Mouse (Mus musculus): ENCODE data around the gene Slc19a1. TPM values are rescaled to one million over a fixed set of nuclear protein-coding genes. Genes with fewer than 3 reads are reported as not detected.

Slc19a1 gene
- polyA plus RNA-seq, 1 experiment from 2014 or later: 37.5 TPM

DNA sequence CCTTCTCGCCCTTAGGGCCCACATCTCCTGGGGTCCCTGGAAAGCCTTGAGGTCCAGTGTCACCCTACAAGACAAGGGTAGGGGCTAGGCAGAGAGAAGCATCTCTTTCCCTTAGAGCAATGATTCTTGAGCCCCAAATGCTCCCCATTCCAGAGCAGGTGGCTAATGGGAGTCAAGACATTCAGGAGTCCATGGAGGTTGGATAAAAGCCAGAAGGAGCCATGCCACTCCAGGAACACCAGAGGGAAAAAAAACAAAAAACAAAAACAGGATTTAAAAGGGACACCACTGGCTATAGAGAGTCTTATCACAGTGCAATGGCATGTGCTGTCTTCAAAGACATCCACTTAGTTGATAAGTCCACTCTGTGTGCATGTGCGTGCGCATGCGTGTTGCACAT lies 46.4 kb downstream of the Slc19a1 start:
- Histone ChIP-seq H3K9me3 (ENCODE audit: control insufficient read depth, low read length) (no peaks in the 10 kb centered on the region), H3K9ac (replicated peaks; ENCODE audit: low read length) (no peak overlapping the region), H3K4me1 (ENCODE audit: control insufficient read depth, insufficient read depth, low read length) (no peaks in the 10 kb centered on the region), H3K27ac (replicated peaks; ENCODE audit: low read depth, low read length) (no peak overlapping the region), H3K4me3 (replicated peaks; ENCODE audit: low read depth, low read length) (no peak overlapping the region), H3K36me3 (ENCODE audit: control insufficient read depth, insufficient read depth, low read length) (no peaks in the 10 kb centered on the region), H3K27me3 (ENCODE audit: control insufficient read depth, insufficient read depth, low read length) (no peaks in the 10 kb centered on the region), H3K4me2 (ENCODE audit: low read length) (no peak overlapping the region)
- 95% methylated on average over 4 of the region's 4 CpGs for WGBS
- DNase-seq (no peak), ATAC-seq (ENCODE audit: low FRiP score, low TSS enrichment) (no peak)

DNA sequence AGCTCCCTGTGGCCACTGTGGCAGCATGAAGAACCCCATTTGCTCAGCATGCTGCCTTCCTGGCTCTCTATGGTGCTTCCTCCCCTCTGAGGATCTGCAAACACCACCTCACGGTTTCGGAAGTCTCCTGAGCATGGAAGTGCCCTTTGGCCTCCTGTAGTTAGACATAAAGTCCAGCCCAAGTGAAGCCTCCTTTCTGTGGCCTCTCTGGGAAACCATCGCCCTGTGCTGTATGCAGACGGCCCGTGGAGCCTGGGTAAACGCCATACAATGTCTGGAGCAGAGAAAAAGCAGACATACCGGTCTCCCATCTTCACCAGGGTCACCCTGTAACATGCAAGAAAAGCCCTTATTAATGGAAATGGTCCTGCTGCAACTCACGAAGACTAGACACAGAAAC lies 46.9 kb downstream of the Slc19a1 start:
- no peaks in the 10 kb centered on the region for H3K27me3 ChIP-seq (ENCODE audit: control insufficient read depth, insufficient read depth, low read length)
- H3K4me3 ChIP-seq (replicated peaks; ENCODE audit: low read depth, low read length): no peak overlapping the region
- H3K4me2 ChIP-seq (ENCODE audit: low read length): no peak overlapping the region
- H3K36me3 ChIP-seq (ENCODE audit: control insufficient read depth, insufficient read depth, low read length): no peaks in the 10 kb centered on the region
- H3K9me3 ChIP-seq (ENCODE audit: control insufficient read depth, low read length): no peaks in the 10 kb centered on the region
- DNase-seq: no peak
- ATAC-seq (ENCODE audit: low FRiP score, low TSS enrichment): no peak
- H3K27ac ChIP-seq (replicated peaks; ENCODE audit: low read depth, low read length): no peak overlapping the region
- H3K4me1 ChIP-seq (ENCODE audit: control insufficient read depth, insufficient read depth, low read length): no peaks in the 10 kb centered on the region
- WGBS: 89% methylated on average over 8 of the region's 8 CpGs
- H3K9ac ChIP-seq (replicated peaks; ENCODE audit: low read length): no peak overlapping the region

DNA sequence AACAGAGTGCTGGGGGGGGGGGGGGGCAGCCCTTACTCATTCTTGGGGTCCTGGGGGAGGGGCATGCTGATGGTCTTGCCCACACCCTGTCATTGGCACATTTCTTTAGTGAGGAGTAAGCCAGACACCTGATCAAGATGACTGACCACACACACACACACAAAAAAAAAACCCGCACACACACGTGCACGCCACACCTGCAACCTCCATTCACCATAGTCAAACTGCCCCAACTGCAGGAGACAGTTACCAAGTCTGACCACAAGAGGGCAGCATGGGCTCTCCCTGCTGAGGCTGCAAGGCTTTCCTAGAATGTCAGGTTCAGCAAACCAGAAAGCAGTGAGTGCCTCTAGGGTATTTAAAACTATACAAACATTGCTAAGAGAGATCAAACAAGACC lies 50.4 kb downstream of the Slc19a1 start:
- WGBS: 22% methylated on average over 3 of the region's 3 CpGs
- no peaks in the 10 kb centered on the region for H3K4me1 ChIP-seq (ENCODE audit: control insufficient read depth, insufficient read depth, low read length)
- no peak overlapping the region for H3K9ac ChIP-seq (replicated peaks; ENCODE audit: low read length)
- H3K36me3 ChIP-seq (ENCODE audit: control insufficient read depth, insufficient read depth, low read length): no peaks in the 10 kb centered on the region
- H3K4me2 ChIP-seq (ENCODE audit: low read length): no peak overlapping the region
- peak; percentile 87 for DNase-seq
- H3K27me3 ChIP-seq (ENCODE audit: control insufficient read depth, insufficient read depth, low read length): no peaks in the 10 kb centered on the region
- no peak for ATAC-seq (ENCODE audit: low FRiP score, low TSS enrichment)
- H3K9me3 ChIP-seq (ENCODE audit: control insufficient read depth, low read length): no peaks in the 10 kb centered on the region
- H3K27ac ChIP-seq (replicated peaks; ENCODE audit: low read depth, low read length): no peak overlapping the region
- no peak overlapping the region for H3K4me3 ChIP-seq (replicated peaks; ENCODE audit: low read depth, low read length)

DNA sequence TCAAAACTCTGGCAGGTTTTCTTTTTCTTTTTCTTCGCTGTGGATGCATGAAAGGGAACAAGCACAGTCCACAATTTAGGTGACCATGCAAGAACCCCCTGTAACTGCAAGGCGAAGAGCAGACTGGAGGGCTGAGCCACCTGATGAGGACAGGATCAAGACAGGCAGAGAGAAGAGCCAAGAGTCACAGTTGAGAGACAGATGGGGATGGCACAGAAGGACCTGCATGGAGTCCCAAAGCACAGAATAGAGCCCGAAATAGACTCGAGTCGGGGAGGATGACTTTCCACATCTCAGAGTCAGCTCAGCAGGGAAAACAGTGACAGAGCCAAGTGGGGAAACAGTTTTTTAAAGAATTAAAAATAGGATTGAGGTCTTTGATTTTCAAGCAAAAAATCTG lies 50.9 kb downstream of the Slc19a1 start:
- Histone ChIP-seq H3K9me3 (ENCODE audit: control insufficient read depth, low read length) (no peaks in the 10 kb centered on the region), H3K27me3 (ENCODE audit: control insufficient read depth, insufficient read depth, low read length) (no peaks in the 10 kb centered on the region), H3K4me3 (replicated peaks; ENCODE audit: low read depth, low read length) (no peak overlapping the region), H3K4me1 (ENCODE audit: control insufficient read depth, insufficient read depth, low read length) (no peaks in the 10 kb centered on the region), H3K9ac (replicated peaks; ENCODE audit: low read length) (no peak overlapping the region), H3K4me2 (ENCODE audit: low read length) (no peak overlapping the region), H3K27ac (replicated peaks; ENCODE audit: low read depth, low read length) (no peak overlapping the region), H3K36me3 (ENCODE audit: control insufficient read depth, insufficient read depth, low read length) (no peaks in the 10 kb centered on the region)
- no peak for ATAC-seq (ENCODE audit: low FRiP score, low TSS enrichment)
- WGBS: 75% methylated on average over 5 of the region's 5 CpGs
- DNase-seq: no peak

DNA sequence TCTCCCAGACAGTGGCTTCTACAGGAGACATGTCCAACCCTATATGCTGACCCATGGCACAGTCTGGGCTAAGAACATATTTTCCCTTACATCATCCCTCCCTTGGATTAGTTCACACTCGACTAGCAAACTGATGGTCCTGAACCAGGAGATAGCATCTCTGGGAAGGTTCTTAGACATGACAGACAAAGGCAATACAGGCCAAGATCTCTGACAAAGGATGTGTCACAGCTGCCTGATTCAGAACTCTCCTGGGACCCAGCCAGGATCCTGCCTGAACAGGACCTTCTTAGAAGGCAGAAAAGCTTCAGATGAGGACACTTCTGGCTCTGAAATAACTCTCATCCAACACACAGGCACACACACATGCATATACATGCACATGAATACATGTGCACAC lies 52.5 kb downstream of the Slc19a1 start:
- Histone ChIP-seq H3K4me3 (replicated peaks; ENCODE audit: low read depth, low read length) (no peak overlapping the region), H3K4me2 (ENCODE audit: low read length) (no peak overlapping the region), H3K4me1 (ENCODE audit: control insufficient read depth, insufficient read depth, low read length) (no peaks in the 10 kb centered on the region), H3K9me3 (ENCODE audit: control insufficient read depth, low read length) (no peaks in the 10 kb centered on the region), H3K27ac (replicated peaks; ENCODE audit: low read depth, low read length) (no peak overlapping the region), H3K36me3 (ENCODE audit: control insufficient read depth, insufficient read depth, low read length) (no peaks in the 10 kb centered on the region), H3K9ac (replicated peaks; ENCODE audit: low read length) (no peak overlapping the region), H3K27me3 (ENCODE audit: control insufficient read depth, insufficient read depth, low read length) (no peaks in the 10 kb centered on the region)
- DNase-seq (no peak), ATAC-seq (ENCODE audit: low FRiP score, low TSS enrichment) (no peak)
- WGBS: 77% methylated on average over 1 of the region's 1 CpGs

DNA sequence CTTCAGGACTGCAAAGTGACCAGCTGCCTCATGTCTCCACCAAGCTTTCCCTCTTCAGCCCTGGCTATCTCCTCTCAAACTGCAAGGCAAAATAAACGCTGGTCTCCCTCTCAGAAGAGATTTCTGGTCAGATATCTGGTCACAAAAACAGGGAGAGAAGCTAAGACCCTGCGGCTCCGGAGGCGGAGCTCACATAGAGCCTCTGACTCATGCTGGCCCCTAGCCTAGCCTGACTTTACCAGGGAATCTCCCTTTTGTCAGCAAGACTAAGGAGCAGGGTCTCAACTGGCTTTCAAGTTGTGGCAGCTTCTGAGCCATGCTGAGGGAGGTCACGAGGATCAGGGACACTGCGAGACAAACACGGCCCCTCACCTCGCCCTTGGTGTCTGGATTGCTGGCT lies 57.3 kb downstream of the Slc19a1 start:
- H3K9ac ChIP-seq (replicated peaks; ENCODE audit: low read length): no peak overlapping the region
- 0 out of 2 replicates have a peak overlapping the region, but pooled peaks have one; percentile 2 for H3K4me2 ChIP-seq (ENCODE audit: low read length)
- H3K36me3 ChIP-seq (ENCODE audit: control insufficient read depth, insufficient read depth, low read length): no peaks in the 10 kb centered on the region
- WGBS: 28% methylated on average over 8 of the region's 8 CpGs
- no peak for ATAC-seq (ENCODE audit: low FRiP score, low TSS enrichment)
- no peak overlapping the region for H3K4me3 ChIP-seq (replicated peaks; ENCODE audit: low read depth, low read length)
- DNase-seq: peak; percentile 52
- 0 out of 2 replicates have a peak, but pooled peaks cover 7% of the 10 kb centered on the region for H3K9me3 ChIP-seq (ENCODE audit: control insufficient read depth, low read length)
- no peaks in the 10 kb centered on the region for H3K27me3 ChIP-seq (ENCODE audit: control insufficient read depth, insufficient read depth, low read length)
- H3K27ac ChIP-seq (replicated peaks; ENCODE audit: low read depth, low read length): no peak overlapping the region
- H3K4me1 ChIP-seq (ENCODE audit: control insufficient read depth, insufficient read depth, low read length): no peaks in the 10 kb centered on the region

DNA sequence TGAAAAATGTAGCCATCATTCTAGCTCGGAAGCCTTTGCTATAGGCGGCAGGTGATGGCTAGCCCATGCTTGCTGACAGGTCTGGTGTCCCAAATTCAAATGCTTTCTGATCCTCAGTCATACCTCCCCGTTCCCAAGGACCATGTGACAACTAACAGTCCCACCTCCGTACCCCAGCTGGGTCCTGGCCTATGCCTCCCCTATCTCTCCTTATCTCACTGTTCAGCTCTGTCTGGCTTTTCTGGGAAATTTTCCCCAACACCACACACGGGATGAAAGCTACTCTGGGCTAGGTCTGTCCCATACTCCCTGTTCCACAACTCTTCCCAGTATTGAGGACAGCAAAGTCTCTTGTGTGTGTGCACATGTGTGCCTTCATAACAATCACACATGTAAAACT lies 58.0 kb downstream of the Slc19a1 start:
- Histone ChIP-seq H3K9me3 (ENCODE audit: control insufficient read depth, low read length) (0 out of 2 replicates have a peak, but pooled peaks cover 7% of the 10 kb centered on the region), H3K4me2 (ENCODE audit: low read length) (no peak overlapping the region), H3K4me3 (replicated peaks; ENCODE audit: low read depth, low read length) (no peak overlapping the region), H3K36me3 (ENCODE audit: control insufficient read depth, insufficient read depth, low read length) (no peaks in the 10 kb centered on the region), H3K4me1 (ENCODE audit: control insufficient read depth, insufficient read depth, low read length) (no peaks in the 10 kb centered on the region), H3K9ac (replicated peaks; ENCODE audit: low read length) (no peak overlapping the region), H3K27ac (replicated peaks; ENCODE audit: low read depth, low read length) (no peak overlapping the region), H3K27me3 (ENCODE audit: control insufficient read depth, insufficient read depth, low read length) (no peaks in the 10 kb centered on the region)
- ATAC-seq (ENCODE audit: low FRiP score, low TSS enrichment) (no peak), DNase-seq (no peak)
- WGBS: 82% methylated on average over 5 of the region's 5 CpGs

DNA sequence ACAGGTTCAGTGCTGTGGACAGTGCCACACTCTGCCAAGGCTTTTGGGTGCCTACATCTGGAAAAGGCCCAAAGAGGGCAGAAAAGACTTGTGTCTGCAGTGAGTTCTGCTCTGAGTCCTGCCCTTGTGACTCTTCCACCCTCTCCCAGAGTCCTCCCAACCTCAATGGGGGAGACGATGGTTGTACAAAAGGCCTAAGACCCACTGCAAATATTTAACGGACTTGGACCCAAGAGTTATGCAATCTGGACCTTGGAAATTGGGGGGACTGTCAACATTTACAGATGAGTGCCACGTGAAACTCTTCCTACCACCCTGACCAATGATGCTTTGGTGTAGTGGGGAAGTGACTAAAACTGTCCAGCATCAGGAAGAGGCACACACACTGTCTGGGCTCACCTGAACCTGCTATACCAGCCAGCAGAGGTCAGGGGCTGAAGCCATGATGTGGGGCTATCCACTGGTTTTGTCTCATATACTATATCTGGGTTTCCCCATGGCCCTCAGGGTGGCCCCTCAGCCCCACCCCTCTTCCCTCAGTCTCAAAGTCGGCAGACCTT lies 59.6 kb downstream of the Slc19a1 start:
- no peak overlapping the region for H3K27ac ChIP-seq (replicated peaks; ENCODE audit: low read depth, low read length)
- no peaks in the 10 kb centered on the region for H3K36me3 ChIP-seq (ENCODE audit: control insufficient read depth, insufficient read depth, low read length)
- H3K9me3 ChIP-seq (ENCODE audit: control insufficient read depth, low read length): 0 out of 2 replicates have a peak, but pooled peaks cover 7% of the 10 kb centered on the region
- no peak overlapping the region for H3K9ac ChIP-seq (replicated peaks; ENCODE audit: low read length)
- H3K27me3 ChIP-seq (ENCODE audit: control insufficient read depth, insufficient read depth, low read length): no peaks in the 10 kb centered on the region
- DNase-seq (no peak), ATAC-seq (ENCODE audit: low FRiP score, low TSS enrichment) (no peak)
- H3K4me1 ChIP-seq (ENCODE audit: control insufficient read depth, insufficient read depth, low read length): no peaks in the 10 kb centered on the region
- no peak overlapping the region for H3K4me3 ChIP-seq (replicated peaks; ENCODE audit: low read depth, low read length)
- 89% methylated on average over 4 of the region's 4 CpGs for WGBS
- no peak overlapping the region for H3K4me2 ChIP-seq (ENCODE audit: low read length)

DNA sequence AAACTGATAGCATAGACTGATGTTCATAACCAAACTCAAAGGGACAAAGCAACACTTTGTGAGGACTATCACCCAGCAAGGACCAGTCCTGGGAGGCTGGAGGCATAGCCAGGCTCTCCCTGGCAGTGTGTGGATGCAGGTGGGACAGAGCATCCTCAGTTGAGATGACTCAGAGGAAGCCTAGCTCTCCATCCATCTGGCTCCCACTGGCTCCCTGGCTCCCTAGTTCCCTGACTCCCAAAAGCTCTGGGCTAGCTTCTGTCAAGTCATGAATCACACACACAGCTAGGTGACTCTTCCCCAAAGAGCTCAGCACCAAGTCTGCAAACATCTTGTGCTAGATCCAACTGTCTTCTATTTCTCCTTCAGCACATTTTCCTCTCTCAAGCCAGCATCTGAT lies 61.8 kb downstream of the Slc19a1 start:
- Histone ChIP-seq H3K4me3 (replicated peaks; ENCODE audit: low read depth, low read length) (no peak overlapping the region), H3K4me2 (ENCODE audit: low read length) (no peak overlapping the region), H3K4me1 (ENCODE audit: control insufficient read depth, insufficient read depth, low read length) (no peaks in the 10 kb centered on the region), H3K9me3 (ENCODE audit: control insufficient read depth, low read length) (0 out of 2 replicates have a peak, but pooled peaks cover 7% of the 10 kb centered on the region), H3K36me3 (ENCODE audit: control insufficient read depth, insufficient read depth, low read length) (no peaks in the 10 kb centered on the region), H3K27ac (replicated peaks; ENCODE audit: low read depth, low read length) (no peak overlapping the region), H3K27me3 (ENCODE audit: control insufficient read depth, insufficient read depth, low read length) (no peaks in the 10 kb centered on the region), H3K9ac (replicated peaks; ENCODE audit: low read length) (no peak overlapping the region)
- DNase-seq (no peak), ATAC-seq (ENCODE audit: low FRiP score, low TSS enrichment) (no peak)

All from midbrain, embryonic 14.5 days (tissue).